Mouse (Mus musculus) ES-E14 (cell line): Measurements from ENCODE around the gene Pcmt1.

Experiments
- HCFC1 ChIP-seq: IDR thresholded peaks from 2 replicates; pipeline ENCODE4 v1.6.1; 2012; ENCODE audit warnings: low read length, inconsistent platforms, borderline replicate concordance; ENCODE audit not compliant: insufficient read depth
- MAFK ChIP-seq: IDR thresholded peaks from 2 replicates; pipeline ENCODE4 v1.6.1; 2014; ENCODE audit warnings: mild to moderate bottlenecking, low read depth, low read length, inconsistent platforms; ENCODE audit not compliant: insufficient read depth
- ZC3H11A ChIP-seq: IDR thresholded peaks from 2 replicates; pipeline ENCODE4 v1.6.1; 2012; ENCODE audit warnings: low read depth, mild to moderate bottlenecking, inconsistent platforms, low read length, borderline replicate concordance

- TF ChIP-seq HCFC1, result no peak
- TF ChIP-seq MAFK, result 0 out of 2 replicates have a peak, but pooled peaks have one; percentile 4
- peak; percentile 27; the same call in 1 of the 2 replicates for TF ChIP-seq ZC3H11A
Observed at GRCm38 (mm10) chr10:7600647-7601046, 80.3 kb downstream of the Pcmt1 start.
